Comparison of ENCODE assay signal across 19 mouse cellular contexts in genomic region chr3:118566779-118567178, GRCm38 (mm10). TPM values are rescaled to one million over a fixed set of nuclear protein-coding genes. Genes with fewer than 3 reads are reported as not detected.
DNase-seq lines count a peak whose midpoint lies in the region; ATAC-seq and TF ChIP-seq lines count a peak whose summit lies in the region.
"Had no signal": no experiment of that assay in that cellular context is flagged by ENCODE, and none has a peak within 500 bp of the region (broad histone marks: within the 10 kb centered on the region; RNA-seq: fewer than 3 reads in every experiment).

No protein-coding gene starts in this region.

- H3K27ac ChIP-seq in kidney, embryonic 15.5 days: no peak overlapping the region
- H3K27ac ChIP-seq in intestine, embryonic 15.5 days: 0 out of 2 replicates have a peak overlapping the region, but pooled peaks have one; percentile 17
- no peak overlapping the region for H3K27ac ChIP-seq in intestine, postnatal 0 days (ENCODE audit: low read depth, low read length)
- peak overlapping the region; percentile 57 for H3K27ac ChIP-seq in liver, embryonic 16.5 days (ENCODE audit: low read length)
- H3K27ac ChIP-seq: embryonic facial prominence, embryonic 13.5 days; limb, embryonic 15.5 days; neural tube, embryonic 15.5 days had no signal

- 56% methylated on average over 5 of the region's 5 CpGs for WGBS in kidney, embryonic 15.5 days
- WGBS in intestine, embryonic 15.5 days: 59% methylated on average over 5 of the region's 5 CpGs
- 33% methylated on average over 5 of the region's 5 CpGs for WGBS in intestine, postnatal 0 days
- WGBS in liver, embryonic 16.5 days (ENCODE audit: insufficient replicate concordance): 47% methylated on average over 5 of the region's 5 CpGs

- no peak for TF ChIP-seq CTCF in intestine, postnatal 0 days (IDR thresholded peaks at IDR 0.05; ENCODE audit: low read depth)

- H3K4me2 ChIP-seq in kidney, embryonic 15.5 days: no peak overlapping the region
- H3K4me2 ChIP-seq in intestine, embryonic 15.5 days (replicated peaks): peak overlapping the region; percentile 21; the same call in 1 of the 2 replicates
- H3K4me2 ChIP-seq in intestine, postnatal 0 days (replicated peaks; ENCODE audit: low read depth): peak overlapping the region; percentile 41
- H3K4me2 ChIP-seq in liver, embryonic 16.5 days (ENCODE audit: low read depth, low read length): peak overlapping the region; percentile 11; the same call in 1 of the 2 replicates
- H3K4me2 ChIP-seq: embryonic facial prominence, embryonic 13.5 days; limb, embryonic 15.5 days; neural tube, embryonic 15.5 days had no signal

- H3K9me3 ChIP-seq in kidney, embryonic 15.5 days (replicated peaks): no peaks in the 10 kb centered on the region
- no peaks in the 10 kb centered on the region for H3K9me3 ChIP-seq in intestine, embryonic 15.5 days
- H3K9me3 ChIP-seq in intestine, postnatal 0 days (ENCODE audit: control insufficient read depth): no peaks in the 10 kb centered on the region
- H3K9me3 ChIP-seq in liver, embryonic 16.5 days (replicated peaks; ENCODE audit: control insufficient read depth, low read length): no peaks in the 10 kb centered on the region
- H3K9me3 ChIP-seq: embryonic facial prominence, embryonic 13.5 days; limb, embryonic 15.5 days; neural tube, embryonic 15.5 days had no signal

- H3K27me3 ChIP-seq in kidney, embryonic 15.5 days: no peaks in the 10 kb centered on the region
- H3K27me3 ChIP-seq in intestine, embryonic 15.5 days (replicated peaks): no peaks in the 10 kb centered on the region
- H3K27me3 ChIP-seq in intestine, postnatal 0 days (replicated peaks; ENCODE audit: control insufficient read depth, insufficient read depth, low read length): no peaks in the 10 kb centered on the region
- H3K27me3 ChIP-seq in liver, embryonic 16.5 days (ENCODE audit: control insufficient read depth, insufficient read depth, low read depth, low read length): no peaks in the 10 kb centered on the region
- H3K27me3 ChIP-seq: embryonic facial prominence, embryonic 13.5 days; limb, embryonic 15.5 days; neural tube, embryonic 15.5 days had no signal

- H3K4me3 ChIP-seq in kidney, embryonic 15.5 days (replicated peaks): no peak overlapping the region
- H3K4me3 ChIP-seq in intestine, embryonic 15.5 days (replicated peaks): no peak overlapping the region
- 0 out of 2 replicates have a peak overlapping the region, but pooled peaks have one; percentile 5 for H3K4me3 ChIP-seq in intestine, postnatal 0 days (ENCODE audit: low read depth, low read length)
- no peak overlapping the region for H3K4me3 ChIP-seq in liver, embryonic 16.5 days (ENCODE audit: low read depth, low read length)
- H3K4me3 ChIP-seq: embryonic facial prominence, embryonic 13.5 days; limb, embryonic 15.5 days; myocyte; neural tube, embryonic 15.5 days had no signal

- H3K9ac ChIP-seq in kidney, embryonic 15.5 days: no peak overlapping the region
- no peak overlapping the region for H3K9ac ChIP-seq in intestine, embryonic 15.5 days
- H3K9ac ChIP-seq in intestine, postnatal 0 days (ENCODE audit: low read depth, low read length): no peak overlapping the region
- H3K9ac ChIP-seq in liver, embryonic 16.5 days (ENCODE audit: low read depth, low read length): no peak overlapping the region
- H3K9ac ChIP-seq: embryonic facial prominence, embryonic 13.5 days; limb, embryonic 15.5 days; neural tube, embryonic 15.5 days had no signal

- no peaks in the 10 kb centered on the region for H3K4me1 ChIP-seq in kidney, embryonic 15.5 days
- H3K4me1 ChIP-seq in intestine, embryonic 15.5 days (replicated peaks): 0 out of 2 replicates have a peak, but pooled peaks cover under 1% of the 10 kb centered on the region
- H3K4me1 ChIP-seq in intestine, postnatal 0 days (replicated peaks; ENCODE audit: control insufficient read depth, insufficient read depth, low read length): 0 out of 2 replicates have a peak, but pooled peaks cover 2% of the 10 kb centered on the region
- no peaks in the 10 kb centered on the region for H3K4me1 ChIP-seq in liver, embryonic 16.5 days (ENCODE audit: control insufficient read depth, low read depth, low read length)
- H3K4me1 ChIP-seq: embryonic facial prominence, embryonic 13.5 days; limb, embryonic 15.5 days had no signal

- no peaks in the 10 kb centered on the region for H3K36me3 ChIP-seq in kidney, embryonic 15.5 days
- H3K36me3 ChIP-seq in intestine, embryonic 15.5 days: no peaks in the 10 kb centered on the region
- H3K36me3 ChIP-seq in intestine, postnatal 0 days (ENCODE audit: control insufficient read depth, insufficient read depth): no peaks in the 10 kb centered on the region
- no peaks in the 10 kb centered on the region for H3K36me3 ChIP-seq in liver, embryonic 16.5 days (ENCODE audit: control insufficient read depth, insufficient read depth)
- H3K36me3 ChIP-seq: embryonic facial prominence, embryonic 13.5 days; limb, embryonic 15.5 days; neural tube, embryonic 15.5 days had no signal

- DNase-seq in kidney, adult 18-20 months: peak; percentile 25
- no peak for DNase-seq in layer of hippocampus, adult 9-10 months (ENCODE audit: low spot score)
- DNase-seq in left cerebral cortex, adult 18-20 months (ENCODE audit: low spot score in 2 of 2): no peak
- DNase-seq: cerebellum, adult 11 months; cerebellum, postnatal 14 days; lung, postnatal 10 days; midbrain, embryonic 14.5 days had no signal

- no peak for ATAC-seq in kidney, embryonic 15.5 days (replicated peaks; ENCODE audit: low FRiP score)
- ATAC-seq in intestine, embryonic 15.5 days: peak; percentile 87
- peak; percentile 88 for ATAC-seq in intestine, postnatal 0 days
- ATAC-seq in liver, embryonic 16.5 days (ENCODE audit: low read depth): peak; percentile 55
- ATAC-seq: forebrain, embryonic 14.5 days; hindbrain, embryonic 16.5 days had no signal

RNA-seq across cellular contexts. Expression of gene Dpyd, which starts 4.8 kb away (rescaled TPM):
- polyA plus RNA-seq in kidney, embryonic 15.5 days (2015; fragmentation: Nextera tagmentation; extraction: Ambion mirVana): 3.8 and 5.6 TPM in 2 replicates
- 24.2 and 26.2 TPM in 2 replicates for polyA plus RNA-seq in intestine, embryonic 15.5 days (2015; fragmentation: Nextera tagmentation; extraction: Ambion mirVana)
- 39.7 and 49.9 TPM in 2 replicates for polyA plus RNA-seq in intestine, postnatal 0 days (2015; fragmentation: Nextera tagmentation; extraction: Ambion mirVana)
- polyA plus RNA-seq in liver, embryonic 16.5 days (2015; fragmentation: Nextera tagmentation; extraction: Ambion mirVana): 8.8 and 10.4 TPM in 2 replicates
- 10 to 100 TPM in 1 of 2 experiments, 1 to 10 TPM in 1; 9.1 to 12.5 TPM for total RNA-seq in left cerebral cortex, adult 18-20 months (2021)
- total RNA-seq: hematopoietic stem cell, adult 5-6 weeks; megakaryocyte progenitor cell, adult 5-6 weeks had no signal

Comparison
In these comparisons a context has a peak if more than half of its experiments do, and no peak if none do; other contexts are left out.
1. H3K27ac ChIP-seq: peak in intestine, embryonic 15.5 days (single experiment) and liver, embryonic 16.5 days (single experiment); none in kidney, embryonic 15.5 days (single experiment) and intestine, postnatal 0 days (single experiment).